Mouse (Mus musculus): ENCODE results near the gene Gm4969.
A peak's percentile ranks its signal among the peaks of the same experiment; 100 is the strongest.

Gm4969 gene

GRCm38 (mm10) chr7:19093537-19094385 lies 24.4 kb downstream of the Gm4969 start:
- DNase-seq (ENCODE audit: low read depth): peak; percentile 100

GRCm38 (mm10) chr7:19093174-19093521 lies 25.0 kb downstream of the Gm4969 start:
- peak; percentile 92 for DNase-seq (ENCODE audit: low read depth)

GRCm38 (mm10) chr7:19092381-19093173 lies 25.6 kb downstream of the Gm4969 start:
- DNase-seq (ENCODE audit: low read depth): peak; percentile 47

GRCm38 (mm10) chr7:19091913-19092312 lies 26.3 kb downstream of the Gm4969 start:
- DNase-seq (ENCODE audit: low read depth): no peak

- peak; percentile 80 for DNase-seq (ENCODE audit: low read depth)
Observed at GRCm38 (mm10) chr7:19088813-19089212, 29.4 kb downstream of the Gm4969 start.

- no peak for DNase-seq (ENCODE audit: low read depth)
Observed at GRCm38 (mm10) chr7:19086760-19087159, 31.4 kb downstream of the Gm4969 start.

GRCm38 (mm10) chr7:19086042-19086441 lies 32.1 kb downstream of the Gm4969 start:
- DNase-seq (ENCODE audit: low read depth): peak; percentile 74

- DNase-seq (ENCODE audit: low read depth): no peak
Observed at GRCm38 (mm10) chr7:19085495-19085894, 32.7 kb downstream of the Gm4969 start.

- peak; percentile 19 for DNase-seq (ENCODE audit: low read depth)
Observed at GRCm38 (mm10) chr7:19084921-19085473, 33.2 kb downstream of the Gm4969 start.

- peak; percentile 28 for DNase-seq (ENCODE audit: low read depth)
Observed at GRCm38 (mm10) chr7:19084277-19084771, 33.8 kb downstream of the Gm4969 start.

GRCm38 (mm10) chr7:19083701-19084100 lies 34.5 kb downstream of the Gm4969 start, which contains the start of gene Dmpk:
Gene Dmpk (plus strand): TSS chr7:19083849.
- DNase-seq (ENCODE audit: low read depth): peak; percentile 42

GRCm38 (mm10) chr7:19083096-19083495 lies 35.1 kb downstream of the Gm4969 start:
- DNase-seq (ENCODE audit: low read depth): peak; percentile 60

GRCm38 (mm10) chr7:19082171-19082570 lies 36.0 kb downstream of the Gm4969 start:
- DNase-seq (ENCODE audit: low read depth): no peak

GRCm38 (mm10) chr7:19080451-19080950 lies 37.7 kb downstream of the Gm4969 start:
- no peak for DNase-seq (ENCODE audit: low read depth)

- DNase-seq (ENCODE audit: low read depth): no peak
Observed at GRCm38 (mm10) chr7:19078732-19079131, 39.4 kb downstream of the Gm4969 start.

- no peak for DNase-seq (ENCODE audit: low read depth)
Observed at GRCm38 (mm10) chr7:19077761-19078160, 40.4 kb downstream of the Gm4969 start.

- peak; percentile 34 for DNase-seq (ENCODE audit: low read depth)
Observed at GRCm38 (mm10) chr7:19076586-19076991, 41.6 kb downstream of the Gm4969 start.

- peak; percentile 98 for DNase-seq (ENCODE audit: low read depth)
Observed at GRCm38 (mm10) chr7:19075723-19076585, 42.2 kb downstream of the Gm4969 start, which contains the start of gene Dmwd. Gene Dmwd (plus strand): TSS chr7:19076227.

- DNase-seq (ENCODE audit: low read depth): no peak
Observed at GRCm38 (mm10) chr7:19075231-19075630, 42.9 kb downstream of the Gm4969 start.

GRCm38 (mm10) chr7:19074494-19074893 lies 43.7 kb downstream of the Gm4969 start:
- DNase-seq (ENCODE audit: low read depth): no peak

GRCm38 (mm10) chr7:19073504-19073903 lies 44.7 kb downstream of the Gm4969 start:
- DNase-seq (ENCODE audit: low read depth): peak; percentile 50

All from NIH3T3 (cell line).